Mouse (Mus musculus): Measurements from ENCODE around the gene Ampd2.

- TF ChIP-seq EP300 (IDR thresholded peaks at IDR 0.05; ENCODE audit: low read depth in 1 of 2, low read length in 2 of 2) = no peak
- no peak for TF ChIP-seq CTCF (IDR thresholded peaks at IDR 0.05 in 2 of 3, conservative IDR thresholded peaks at IDR 0.05 in 1 of 3; ENCODE audit: control insufficient read depth in 1 of 3, insufficient read depth in 1 of 3, low read depth in 2 of 3, low read length in 3 of 3, poor library complexity in 1 of 3, severe bottlenecking in 1 of 3)
- TF ChIP-seq SMC3 (IDR thresholded peaks at IDR 0.05; ENCODE audit: low read depth, low read length) = no peak
- no peak; the same call in 1 of the 2 replicates for TF ChIP-seq MEF2A (IDR thresholded peaks at IDR 0.05; ENCODE audit: extremely low read depth, insufficient replicate concordance, low read depth, low read length, poor library complexity, severe bottlenecking)
- TF ChIP-seq ELF1 (IDR thresholded peaks at IDR 0.05; ENCODE audit: low read depth, low read length) = no peak
- no peak for TF ChIP-seq GABPA (IDR thresholded peaks at IDR 0.05; ENCODE audit: low read depth, low read length)
- TF ChIP-seq RAD21 (IDR thresholded peaks at IDR 0.05; ENCODE audit: low read depth, low read length) = no peak
- TF ChIP-seq GATA1 (IDR thresholded peaks at IDR 0.05; ENCODE audit: low read depth, low read length) = no peak
- TF ChIP-seq HCFC1 (IDR thresholded peaks at IDR 0.05; ENCODE audit: low read depth, low read length) = no peak
- TF ChIP-seq POLR2A (IDR thresholded peaks at IDR 0.05; ENCODE audit: control insufficient read depth in 1 of 2, insufficient read depth in 1 of 2, low read depth in 1 of 2, low read length in 2 of 2, poor library complexity in 1 of 2) = no peak
- TF ChIP-seq CHD2 (IDR thresholded peaks at IDR 0.05; ENCODE audit: low read length) = no peak
- TF ChIP-seq CHD1 (IDR thresholded peaks at IDR 0.05; ENCODE audit: low read depth, low read length) = no peak
- TF ChIP-seq MAFK (IDR thresholded peaks at IDR 0.05; ENCODE audit: borderline replicate concordance, low read depth, low read length) = no peak
- TF ChIP-seq ZMIZ1 (IDR thresholded peaks at IDR 0.05; ENCODE audit: low read depth, low read length) = no peak
These were observed 2.5 kb downstream of the Ampd2 start for GRCm38 (mm10) chr3:108083904-108084407.
